ENCODE assay signal across 25 mouse cellular contexts in genomic region chr16:89568141-89568540, GRCm38 (mm10). TPM values are rescaled to one million over a fixed set of nuclear protein-coding genes. Genes with fewer than 3 reads are reported as not detected.
"Had no signal": no experiment of that assay in that cellular context is flagged by ENCODE, and none has a peak within 500 bp of the region (broad histone marks: within the 10 kb centered on the region; RNA-seq: fewer than 3 reads in every experiment).

No protein-coding gene starts in this region.

- H3K27me3 ChIP-seq: neural tube, embryonic 13.5 days; neural tube, embryonic 15.5 days; stomach, embryonic 15.5 days had no signal

- H3K27ac ChIP-seq: neural tube, embryonic 13.5 days; neural tube, embryonic 15.5 days; stomach, embryonic 15.5 days; stomach, postnatal 0 days had no signal

- DNase-seq: retina, postnatal 1 day; right cerebral cortex, adult 18-20 months; right cerebral cortex, postnatal 14 days; right cerebral cortex, postnatal 25 days; right cerebral cortex, postnatal 4 days; spleen, adult 18-20 months; thymus, adult 18-20 months; thymus, adult 2 months; thymus, postnatal 14 days; thymus, postnatal 25 days; thymus, postnatal 36 days; thymus, postnatal 4 days had no signal

- H3K9ac ChIP-seq: neural tube, embryonic 13.5 days; neural tube, embryonic 15.5 days; stomach, embryonic 15.5 days had no signal

- H3K9me3 ChIP-seq: neural tube, embryonic 13.5 days; neural tube, embryonic 15.5 days; stomach, embryonic 15.5 days had no signal

- H3K4me2 ChIP-seq: neural tube, embryonic 13.5 days; neural tube, embryonic 15.5 days; stomach, embryonic 15.5 days had no signal

- H3K4me3 ChIP-seq: neural tube, embryonic 13.5 days; neural tube, embryonic 15.5 days; stomach, embryonic 15.5 days had no signal

- H3K4me1 ChIP-seq: neural tube, embryonic 13.5 days; neural tube, embryonic 15.5 days; stomach, embryonic 15.5 days had no signal

- H3K36me3 ChIP-seq: neural tube, embryonic 13.5 days; neural tube, embryonic 15.5 days; stomach, embryonic 15.5 days had no signal

RNA-seq across cellular contexts. Expression of gene Krtap11-1, which starts 2.8 kb away (rescaled TPM):
- total RNA-seq: neutrophil, adult 5-6 weeks had no signal
- polyA plus RNA-seq: neural tube, embryonic 13.5 days; neural tube, embryonic 14.5 days; neural tube, embryonic 15.5 days; small intestine, adult 2 months; spleen, adult 2 months; stomach, embryonic 14.5 days; stomach, embryonic 15.5 days; stomach, embryonic 16.5 days; stomach, postnatal 0 days; testis, adult 2 months; thymus, adult 2 months; thymus, postnatal 0 days; urinary bladder, adult 2 months had no signal
